Mouse (Mus musculus): ENCODE measurements around the gene Fbp1. TPM values are rescaled to one million over a fixed set of nuclear protein-coding genes. Genes with fewer than 3 reads are reported as not detected.

Gene Fbp1
- total RNA-seq, 1 experiment = 2.6 TPM

- in situ Hi-C loops (cut with MboI; ENCODE audit: low sequenced_read_pairs in 2 of 2, unreplicated experiment in 2 of 2) = no loop called here
- DNase-seq (ENCODE audit: low read depth, low spot score) = no peak
- Histone ChIP-seq H3K9ac (ENCODE audit: insufficient read depth, low read depth, low read length, poor library complexity, severe bottlenecking) (no peak overlapping the region), H3K4me3 (ENCODE audit: insufficient read depth in 1 of 2, low read depth in 1 of 2, low read length in 2 of 2, poor library complexity in 1 of 2, severe bottlenecking in 1 of 2) (no peak overlapping the region), H3K36me3 (ENCODE audit: control insufficient read depth, insufficient read depth, low read length, poor library complexity, severe bottlenecking) (no peaks in the 10 kb centered on the region), H3K9me3 (ENCODE audit: control insufficient read depth, insufficient read depth, low read depth, low read length) (no peaks in the 10 kb centered on the region), H3K27ac (ENCODE audit: insufficient read depth, low read depth, low read length, poor library complexity, severe bottlenecking) (no peak overlapping the region), H3K4me1 (ENCODE audit: control insufficient read depth in 2 of 2, insufficient read depth in 2 of 2, low read length in 2 of 2, poor library complexity in 1 of 2) (peaks cover 0 to 2% of the 10 kb centered on the region in 2 experiments; a peak in 2 of 4 replicates)
- TF ChIP-seq CHD2 (IDR thresholded peaks at IDR 0.05; ENCODE audit: low read depth, low read length) = no peak
- no peak for TF ChIP-seq MAFK (IDR thresholded peaks at IDR 0.05; ENCODE audit: insufficient read depth, low read depth, low read length)
- TF ChIP-seq ZC3H11A (IDR thresholded peaks at IDR 0.05; ENCODE audit: borderline replicate concordance, low read depth, low read length) = no peak
- TF ChIP-seq HCFC1 (IDR thresholded peaks at IDR 0.05; ENCODE audit: borderline replicate concordance, insufficient read depth, low read length) = no peak
- TF ChIP-seq ZNF384 (IDR thresholded peaks at IDR 0.05; ENCODE audit: low read depth, low read length) = no peak
Measured at GRCm38 (mm10) chr13:62910206-62910605, 22.1 kb upstream of the Fbp1 start.

- in situ Hi-C loops (cut with MboI; ENCODE audit: low sequenced_read_pairs in 2 of 2, unreplicated experiment in 2 of 2) = no loop called here
- DNase-seq (ENCODE audit: low read depth, low spot score) = no peak
Measured at GRCm38 (mm10) chr13:62909776-62910175, 21.7 kb upstream of the Fbp1 start.

GRCm38 (mm10) chr13:62908163-62908559, 20.1 kb upstream of the Fbp1 start:
- Histone ChIP-seq H3K9me3 (ENCODE audit: control insufficient read depth, insufficient read depth, low read depth, low read length) (no peaks in the 10 kb centered on the region), H3K4me1 (ENCODE audit: control insufficient read depth in 2 of 2, insufficient read depth in 2 of 2, low read length in 2 of 2, poor library complexity in 1 of 2) (peaks cover 0 to 2% of the 10 kb centered on the region in 2 experiments; a peak in 2 of 4 replicates), H3K27ac (ENCODE audit: insufficient read depth, low read depth, low read length, poor library complexity, severe bottlenecking) (no peak overlapping the region), H3K4me3 (ENCODE audit: insufficient read depth in 1 of 2, low read depth in 1 of 2, low read length in 2 of 2, poor library complexity in 1 of 2, severe bottlenecking in 1 of 2) (no peak overlapping the region), H3K36me3 (ENCODE audit: control insufficient read depth, insufficient read depth, low read length, poor library complexity, severe bottlenecking) (no peaks in the 10 kb centered on the region), H3K9ac (ENCODE audit: insufficient read depth, low read depth, low read length, poor library complexity, severe bottlenecking) (no peak overlapping the region)
- DNase-seq (ENCODE audit: low read depth, low spot score) = no peak
- TF ChIP-seq ZNF384 (IDR thresholded peaks at IDR 0.05; ENCODE audit: low read depth, low read length) (no peak), MAFK (IDR thresholded peaks at IDR 0.05; ENCODE audit: insufficient read depth, low read depth, low read length) (no peak), CHD2 (IDR thresholded peaks at IDR 0.05; ENCODE audit: low read depth, low read length) (no peak), HCFC1 (IDR thresholded peaks at IDR 0.05; ENCODE audit: borderline replicate concordance, insufficient read depth, low read length) (no peak), ZC3H11A (IDR thresholded peaks at IDR 0.05; ENCODE audit: borderline replicate concordance, low read depth, low read length) (no peak)
- in situ Hi-C loops (cut with MboI; ENCODE audit: low sequenced_read_pairs in 2 of 2, unreplicated experiment in 2 of 2) = no loop called here

More at GRCm38 (mm10) chr13:62909776-62910175, 21.7 kb upstream of the Fbp1 start:
- no peak overlapping the region for H3K27ac ChIP-seq (ENCODE audit: insufficient read depth, low read depth, low read length, poor library complexity, severe bottlenecking)
- no peak overlapping the region for H3K4me3 ChIP-seq (ENCODE audit: insufficient read depth in 1 of 2, low read depth in 1 of 2, low read length in 2 of 2, poor library complexity in 1 of 2, severe bottlenecking in 1 of 2)
- H3K36me3 ChIP-seq (ENCODE audit: control insufficient read depth, insufficient read depth, low read length, poor library complexity, severe bottlenecking) = no peaks in the 10 kb centered on the region
- H3K9ac ChIP-seq (ENCODE audit: insufficient read depth, low read depth, low read length, poor library complexity, severe bottlenecking) = no peak overlapping the region
- peaks cover 0 to 2% of the 10 kb centered on the region in 2 experiments; a peak in 2 of 4 replicates for H3K4me1 ChIP-seq (ENCODE audit: control insufficient read depth in 2 of 2, insufficient read depth in 2 of 2, low read length in 2 of 2, poor library complexity in 1 of 2)
- H3K9me3 ChIP-seq (ENCODE audit: control insufficient read depth, insufficient read depth, low read depth, low read length) = no peaks in the 10 kb centered on the region
- TF ChIP-seq ZNF384 (IDR thresholded peaks at IDR 0.05; ENCODE audit: low read depth, low read length) = no peak
- no peak for TF ChIP-seq HCFC1 (IDR thresholded peaks at IDR 0.05; ENCODE audit: borderline replicate concordance, insufficient read depth, low read length)
- no peak for TF ChIP-seq CHD2 (IDR thresholded peaks at IDR 0.05; ENCODE audit: low read depth, low read length)
- no peak for TF ChIP-seq MAFK (IDR thresholded peaks at IDR 0.05; ENCODE audit: insufficient read depth, low read depth, low read length)
- no peak for TF ChIP-seq ZC3H11A (IDR thresholded peaks at IDR 0.05; ENCODE audit: borderline replicate concordance, low read depth, low read length)

- TF ChIP-seq ZNF384 (IDR thresholded peaks at IDR 0.05; ENCODE audit: low read depth, low read length) (no peak), ZC3H11A (IDR thresholded peaks at IDR 0.05; ENCODE audit: borderline replicate concordance, low read depth, low read length) (no peak), MAFK (IDR thresholded peaks at IDR 0.05; ENCODE audit: insufficient read depth, low read depth, low read length) (no peak), CHD2 (IDR thresholded peaks at IDR 0.05; ENCODE audit: low read depth, low read length) (no peak), HCFC1 (IDR thresholded peaks at IDR 0.05; ENCODE audit: borderline replicate concordance, insufficient read depth, low read length) (no peak)
- H3K4me1 ChIP-seq (ENCODE audit: control insufficient read depth in 2 of 2, insufficient read depth in 2 of 2, low read length in 2 of 2, poor library complexity in 1 of 2) = peaks cover 0 to 2% of the 10 kb centered on the region in 2 experiments; a peak in 2 of 4 replicates
- no peak overlapping the region for H3K4me3 ChIP-seq (ENCODE audit: insufficient read depth in 1 of 2, low read depth in 1 of 2, low read length in 2 of 2, poor library complexity in 1 of 2, severe bottlenecking in 1 of 2)
- in situ Hi-C loops (cut with MboI; ENCODE audit: low sequenced_read_pairs in 2 of 2, unreplicated experiment in 2 of 2) = no loop called here
- H3K36me3 ChIP-seq (ENCODE audit: control insufficient read depth, insufficient read depth, low read length, poor library complexity, severe bottlenecking) = no peaks in the 10 kb centered on the region
- no peak overlapping the region for H3K9ac ChIP-seq (ENCODE audit: insufficient read depth, low read depth, low read length, poor library complexity, severe bottlenecking)
- H3K27ac ChIP-seq (ENCODE audit: insufficient read depth, low read depth, low read length, poor library complexity, severe bottlenecking) = no peak overlapping the region
- DNase-seq (ENCODE audit: low read depth, low spot score) = no peak
- no peaks in the 10 kb centered on the region for H3K9me3 ChIP-seq (ENCODE audit: control insufficient read depth, insufficient read depth, low read depth, low read length)
Measured at GRCm38 (mm10) chr13:62907527-62908162, 19.6 kb upstream of the Fbp1 start.
